Mouse (Mus musculus) MEL (cell line): Measurements from ENCODE around the gene Scfd2.

Source experiments
- CHD2 ChIP-seq: IDR thresholded peaks from 2 replicates; pipeline ENCODE4 v1.6.1; 2011; ENCODE audit warnings: low read length, improper control_type of control experiment
- MYC ChIP-seq: IDR thresholded peaks from 2 replicates; pipeline ENCODE4 v1.6.1; 2011; ENCODE audit warnings: low read depth, mild to moderate bottlenecking, low read length, improper control_type of control experiment, moderate library complexity
- POLR2A ChIP-seq, 2 experiments: IDR thresholded peaks; 2 replicates each; pipeline ENCODE4 v1.6.1; 2011 to 2012; ENCODE audit warnings: low read length in 2 of 2, mild to moderate bottlenecking in 2 of 2, control low read depth in 1 of 2, improper control_type of control experiment in 1 of 2, low read depth in 1 of 2, moderate library complexity in 1 of 2; ENCODE audit not compliant: control insufficient read depth in 1 of 2, insufficient read depth in 1 of 2, poor library complexity in 1 of 2
- POLR2AphosphoS2 ChIP-seq: IDR thresholded peaks from 2 replicates; pipeline ENCODE4 v1.6.1; 2011; ENCODE audit warnings: low read length, improper control_type of control experiment
- UBTF ChIP-seq: IDR thresholded peaks from 2 replicates; pipeline ENCODE4 v1.6.1; 2012; ENCODE audit warnings: low read depth, mild to moderate bottlenecking, inconsistent platforms, low read length, improper control_type of control experiment, moderate library complexity, borderline replicate concordance; ENCODE audit not compliant: insufficient read depth

- no peak for TF ChIP-seq CHD2
- no peak for TF ChIP-seq POLR2A (IDR thresholded peaks at IDR 0.05; ENCODE audit: control insufficient read depth in 1 of 2, insufficient read depth in 1 of 2, low read depth in 1 of 2, low read length in 2 of 2, poor library complexity in 1 of 2)
- no peak for TF ChIP-seq POLR2AphosphoS2
- no peak for TF ChIP-seq MYC
- TF ChIP-seq UBTF: no peak
Measured at GRCm38 (mm10) chr5:74388849-74389248, 142.7 kb downstream of the Scfd2 start.
